Mouse (Mus musculus) macrophage (primary cell): Measurements from ENCODE around the gene Gm20449. TPM values are rescaled to one million over a fixed set of nuclear protein-coding genes. Genes with fewer than 3 reads are reported as not detected.
"Not testable (repeated sequence)": the region's sequence is repeated elsewhere in the genome, so short reads cannot be mapped to it uniquely, and the experiment has no call there.

Experiments used
- H3K27ac ChIP-seq: fragments of 350-480 bp; formaldehyde crosslinking; 2 replicates; pipeline ENCODE4 v1.9.0; 2021
- H3K36me3 ChIP-seq: fragments of 350-480 bp; formaldehyde crosslinking; 2 replicates; pipeline ENCODE4 v1.9.0; 2021; ENCODE audit errors: inconsistent target
- H3K4me3 ChIP-seq: fragments of 350-480 bp; formaldehyde crosslinking; 2 replicates; pipeline ENCODE4 v1.9.0; 2021; ENCODE audit errors: inconsistent target
- H3K79me2 ChIP-seq: fragments of 350-480 bp; formaldehyde crosslinking; 2 replicates; pipeline ENCODE4 v1.9.0; 2021; ENCODE audit errors: inconsistent target
- WGBS: methylation state at CpG from one replicate; pipeline ENCODE4 v1.1.7; 2026; ENCODE audit warnings: inconsistent platforms; ENCODE audit not compliant: missing documents; 5-methylcytosine and 5-hydroxymethylcytosine counted together
- polyA plus RNA-seq: library from polyadenylated mRNA; stranded (reverse); fragments of 250-400 nt; gene quantifications from 3 replicates; pipeline ENCODE4 v1.2.4, GENCODE M21; 2018; ENCODE audit warnings: inconsistent platforms
- total RNA-seq, 78 experiments: library from RNA; depleted of rRNA; stranded (reverse); fragments of 250-400 nt; gene quantifications; 1 replicate in 9 of 78; 2 replicates in 24 of 78; 3 replicates in 43 of 78; 4 replicates in 2 of 78; pipeline ENCODE4 v1.2.4; 2018; ENCODE audit warnings: inconsistent platforms in 56 of 78

Gene Gm20449
- 1 to 10 TPM in 1 of 26 experiments, under 1 TPM in 23, not detected in 2; 0.26 to 1.1 (median 0.53) TPM for total RNA-seq (2018; cell fraction: chromatin; rRNA removed)
- under 1 TPM in 3 of 26 experiments, not detected in 23; 0.03 to 0.05 (median 0.04) TPM for total RNA-seq (2018; cell fraction: cytosol; rRNA removed)
- total RNA-seq (2018; cell fraction: nucleus; rRNA removed), result under 1 TPM in 16 of 26 experiments, not detected in 10; 0.11 to 0.92 (median 0.31) TPM
- 0.03 TPM in 1 of 3 replicates, not detected in the others for polyA plus RNA-seq

- WGBS, result 1% methylated on average over 17 of the region's 18 CpGs
- Histone ChIP-seq H3K4me3 (peak within 1 kb of the TSS; percentile 83), H3K36me3 (no peaks in the 10 kb centered on the region), H3K27ac (peak within 1 kb of the TSS; percentile 25), H3K79me2 (peaks cover 7% of the 10 kb centered on the region; the same call in 1 of the 2 replicates)
Observed at GRCm38 (mm10) chr7:41499389-41500049, at the start of gene Gm20449, which contains the start of gene AW146154. Gene Gm20449, minus strand, starts transcription at chr7:41499417. Gene AW146154, minus strand, starts transcription at chr7:41499890.

DNA sequence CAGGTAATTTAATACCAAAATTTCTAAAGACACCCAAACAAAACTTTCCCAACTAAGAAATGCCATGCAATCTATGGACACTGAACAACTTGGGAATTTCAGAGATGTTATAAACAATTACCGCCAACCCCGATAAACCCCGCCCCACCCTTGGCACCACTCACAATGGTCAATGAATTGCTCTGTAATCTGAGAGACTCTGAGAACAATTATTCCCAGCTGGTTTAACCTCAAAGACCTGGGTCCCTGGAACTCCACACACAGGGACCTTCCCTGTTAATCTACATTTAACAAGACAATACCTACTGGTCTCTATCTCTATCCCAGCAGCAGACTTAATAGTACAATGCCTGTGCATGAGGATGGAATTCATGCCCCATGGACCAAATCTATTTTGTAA lies 13.5 kb upstream of the Gm20449 start:
- H3K27ac ChIP-seq, result no peak overlapping the region
- 100% methylated on average over 3 of the region's 3 CpGs for WGBS
- H3K36me3 ChIP-seq, result no peaks in the 10 kb centered on the region
- H3K79me2 ChIP-seq, result no peaks in the 10 kb centered on the region
- H3K4me3 ChIP-seq, result no peak overlapping the region

GRCm38 (mm10) chr7:41512207-41512606 lies 13.0 kb upstream of the Gm20449 start:
- Histone ChIP-seq H3K36me3 (no peaks in the 10 kb centered on the region), H3K4me3 (no peak overlapping the region), H3K27ac (no peak overlapping the region), H3K79me2 (no peaks in the 10 kb centered on the region)
- WGBS, result 42% methylated on average over 1 of the region's 1 CpGs

DNA sequence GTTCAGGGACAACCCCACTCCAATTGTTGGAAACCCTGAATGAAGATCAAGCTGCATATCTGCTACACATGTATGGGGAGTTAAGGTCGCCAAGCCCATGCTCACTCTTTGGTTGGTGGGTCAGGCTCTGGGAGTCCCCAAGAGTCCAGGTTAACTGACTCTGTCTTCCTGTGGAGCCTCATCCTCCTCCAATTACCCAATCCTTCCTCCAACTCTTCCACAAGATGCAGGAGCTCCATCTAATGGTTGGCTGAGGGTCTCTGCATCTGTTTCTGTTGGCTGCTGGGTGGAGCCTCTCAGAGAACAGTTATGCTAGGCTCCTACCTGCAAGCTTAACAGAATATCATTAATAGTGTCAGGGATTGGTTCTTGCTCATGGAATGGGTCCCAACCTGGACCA lies 3.2 kb upstream of the Gm20449 start:
- 63% methylated on average over 1 of the region's 1 CpGs for WGBS
- Histone ChIP-seq H3K27ac (no peak overlapping the region), H3K36me3 (no peaks in the 10 kb centered on the region), H3K4me3 (no peak overlapping the region), H3K79me2 (peaks cover 7% of the 10 kb centered on the region; the same call in 1 of the 2 replicates)

GRCm38 (mm10) chr7:41500151-41500934 lies 1.1 kb upstream of the Gm20449 start:
- H3K27ac ChIP-seq, result no peak overlapping the region
- 13% methylated on average over 22 of the region's 22 CpGs for WGBS
- no peaks in the 10 kb centered on the region for H3K36me3 ChIP-seq
- H3K79me2 ChIP-seq, result peaks cover 7% of the 10 kb centered on the region; the same call in 1 of the 2 replicates
- peak overlapping the region; percentile 83 for H3K4me3 ChIP-seq

GRCm38 (mm10) chr7:41499018-41499388 lies 214 bp downstream of the Gm20449 start:
- Histone ChIP-seq H3K4me3 (peak overlapping the region; percentile 83), H3K27ac (peak overlapping the region; percentile 25)
- not testable (repeated sequence) for H3K36me3 ChIP-seq, H3K79me2 ChIP-seq
- WGBS, result 0% methylated on average over 6 of the region's 6 CpGs

GRCm38 (mm10) chr7:41498464-41498863 lies 753 bp downstream of the Gm20449 start:
- WGBS, result 64% methylated on average over 2 of the region's 4 CpGs
- not testable (repeated sequence) for H3K36me3 ChIP-seq, H3K79me2 ChIP-seq, H3K27ac ChIP-seq
- peak overlapping the region; percentile 83 for H3K4me3 ChIP-seq

GRCm38 (mm10) chr7:41497871-41498270 lies 1.3 kb downstream of the Gm20449 start:
- 92% methylated on average over 2 of the region's 2 CpGs for WGBS

DNA sequence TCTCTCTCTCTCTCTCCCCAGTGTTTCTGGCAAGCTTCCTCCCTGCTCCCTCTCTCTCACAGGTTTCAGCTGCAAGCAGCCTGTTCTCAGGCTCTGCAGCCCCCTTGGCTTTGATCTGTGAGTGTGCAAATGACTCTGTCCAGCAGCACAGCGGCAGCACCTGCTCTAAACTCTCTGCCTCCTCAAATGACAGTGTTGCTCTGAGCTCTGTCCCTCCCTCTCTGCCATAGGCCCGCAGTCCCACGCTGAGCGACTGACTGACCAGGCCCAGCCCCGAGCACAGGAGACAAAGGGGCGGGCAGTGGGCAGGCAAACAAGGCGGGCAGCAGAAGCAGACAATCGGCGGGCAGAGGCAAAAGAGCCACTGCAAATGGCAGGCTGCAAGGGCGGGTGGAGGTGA lies 47.4 kb downstream of the Gm20449 start:
- Histone ChIP-seq H3K79me2 (no peaks in the 10 kb centered on the region), H3K4me3 (no peak overlapping the region), H3K27ac (no peak overlapping the region), H3K36me3 (no peaks in the 10 kb centered on the region)
- WGBS, result 11% methylated on average over 10 of the region's 10 CpGs

More at GRCm38 (mm10) chr7:41497871-41498270, 1.3 kb downstream of the Gm20449 start:
- Histone ChIP-seq H3K4me3 (no peak overlapping the region), H3K36me3 (no peaks in the 10 kb centered on the region), H3K27ac (no peak overlapping the region), H3K79me2 (peaks cover 7% of the 10 kb centered on the region; the same call in 1 of the 2 replicates)

- 70% methylated on average over 1 of the region's 1 CpGs for WGBS
- not testable (repeated sequence) for H3K36me3 ChIP-seq
Observed at GRCm38 (mm10) chr7:41448596-41448995, 50.6 kb downstream of the Gm20449 start, which contains the start of gene Vmn2r57. Gene Vmn2r57, minus strand, starts transcription at chr7:41448696.

DNA sequence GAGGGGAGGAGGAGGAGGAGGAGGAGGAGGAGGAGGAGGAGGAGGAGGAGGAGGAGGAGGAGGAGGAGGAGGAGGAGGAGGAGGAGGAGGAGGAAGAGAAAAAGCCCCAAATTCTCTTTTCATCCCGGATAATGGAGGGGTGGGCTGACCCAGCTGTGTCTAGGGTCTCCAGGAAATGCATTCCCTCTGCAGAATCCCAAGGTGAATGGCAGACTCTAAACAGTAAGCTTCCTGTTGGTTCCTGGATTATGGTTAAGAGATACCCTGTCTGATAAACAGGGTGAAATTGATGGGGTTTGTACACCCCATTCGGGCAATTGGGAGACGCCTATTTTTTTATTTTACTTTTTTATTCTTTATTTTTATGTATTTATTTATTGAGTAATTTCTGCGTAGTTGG lies 105.1 kb downstream of the Gm20449 start:
- H3K27ac ChIP-seq, result no peak overlapping the region
- 79% methylated on average over 4 of the region's 4 CpGs for WGBS
- H3K36me3 ChIP-seq, result no peaks in the 10 kb centered on the region
- H3K4me3 ChIP-seq, result no peak overlapping the region
- H3K79me2 ChIP-seq, result peaks cover 35% of the 10 kb centered on the region; the same call in 1 of the 2 replicates

More at GRCm38 (mm10) chr7:41448596-41448995, 50.6 kb downstream of the Gm20449 start, which contains the start of gene Vmn2r57:
- not testable (repeated sequence) for H3K27ac ChIP-seq, H3K4me3 ChIP-seq, H3K79me2 ChIP-seq

GRCm38 (mm10) chr7:41393048-41393971 lies 105.9 kb downstream of the Gm20449 start, which contains the start of gene AI987944:
Gene AI987944, minus strand, starts transcription at chr7:41393379.
- H3K4me3 ChIP-seq, result peak within 1 kb of the TSS; percentile 75
- H3K36me3 ChIP-seq, result 0 out of 2 replicates have a peak, but pooled peaks cover 1% of the 10 kb centered on the region
- H3K79me2 ChIP-seq, result peaks cover 44% of the 10 kb centered on the region; the same call in 1 of the 2 replicates
- peak within 1 kb of the TSS; percentile 63 for H3K27ac ChIP-seq
- WGBS, result 1% methylated on average over 25 of the region's 25 CpGs
